ENCODE assay signal across 8 mouse cellular contexts in the genomic region with DNA sequence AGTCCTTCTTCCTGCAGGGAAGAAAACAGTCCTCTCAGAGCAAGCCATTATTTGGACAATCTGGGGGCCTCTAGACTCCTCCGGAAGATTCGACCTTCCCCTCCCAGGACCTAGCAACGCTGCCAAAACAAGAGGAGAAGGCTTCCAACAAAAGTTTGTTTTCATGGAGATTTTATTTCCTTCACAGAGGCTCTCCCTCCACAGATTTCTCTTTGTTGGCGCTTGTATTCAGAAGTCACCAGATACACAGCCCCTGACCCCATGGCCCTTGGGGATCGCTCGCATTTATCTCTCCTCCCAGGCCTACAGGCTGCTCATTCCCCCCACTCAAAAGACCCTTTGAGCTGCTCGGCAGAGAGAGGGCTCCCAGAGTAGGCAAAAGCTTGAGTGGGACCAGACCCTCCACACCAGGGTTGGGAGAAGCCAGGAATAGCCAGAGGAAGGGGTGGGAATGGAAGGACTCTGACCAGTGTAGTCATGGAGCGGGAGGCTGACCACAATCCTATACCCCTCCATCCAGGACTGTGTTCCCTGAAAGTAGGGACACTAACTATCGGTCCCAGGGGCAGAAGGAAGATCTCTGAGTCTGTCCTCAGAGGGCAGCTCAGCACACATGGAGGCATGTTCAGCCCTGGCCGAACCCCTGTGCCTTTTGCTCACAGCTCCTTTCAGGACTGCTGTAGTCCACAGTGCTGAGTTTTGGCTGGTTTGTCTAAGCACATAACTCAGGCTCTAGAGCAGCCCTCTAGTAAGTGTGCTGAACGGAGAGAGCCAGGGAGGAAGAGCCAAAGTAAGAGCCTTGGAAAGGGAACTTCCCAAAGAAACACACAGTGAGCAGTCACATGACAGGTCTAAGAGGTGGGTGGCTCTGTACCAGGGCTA. TPM values are rescaled to one million over a fixed set of nuclear protein-coding genes. Genes with fewer than 3 reads are reported as not detected.
DNase-seq lines count a peak whose midpoint lies in the region; ATAC-seq and TF ChIP-seq lines count a peak whose summit lies in the region.

No protein-coding gene starts in this region.

- H3K27ac ChIP-seq in forebrain, embryonic 12.5 days, result 0 out of 2 replicates have a peak overlapping the region, but pooled peaks have one; percentile 21
- no peak overlapping the region for H3K27ac ChIP-seq in forebrain, postnatal 0 days (ENCODE audit: low read depth, low read length)
- peak overlapping the region; percentile 31 for H3K27ac ChIP-seq in ES-Bruce4 (ENCODE audit: insufficient read depth, low read length)
- peak overlapping the region; percentile 63 for H3K27ac ChIP-seq in heart, embryonic 12.5 days (ENCODE audit: poor library complexity, severe bottlenecking)
- H3K27ac ChIP-seq in midbrain, embryonic 11.5 days (ENCODE audit: low read depth, low read length), result peak overlapping the region; percentile 58

- no peak for TF ChIP-seq POLR2A in ES-Bruce4 (IDR thresholded peaks at IDR 0.05; ENCODE audit: insufficient read depth, low read length)

- WGBS in forebrain, embryonic 12.5 days, result 43% methylated on average over 11 of the region's 11 CpGs
- WGBS in forebrain, postnatal 0 days, result 49% methylated on average over 11 of the region's 11 CpGs
- 47% methylated on average over 11 of the region's 11 CpGs for WGBS in heart, embryonic 12.5 days
- 25% methylated on average over 11 of the region's 11 CpGs for WGBS in midbrain, embryonic 11.5 days

- peak; percentile 30; the same call in 1 of the 2 replicates for ATAC-seq in forebrain, embryonic 12.5 days (ENCODE audit: low FRiP score)
- ATAC-seq in forebrain, postnatal 0 days, result no peak
- peak; percentile 58 for ATAC-seq in heart, embryonic 12.5 days (ENCODE audit: insufficient number of reproducible peaks, low FRiP score)
- ATAC-seq in midbrain, embryonic 11.5 days (ENCODE audit: low FRiP score), result peak; percentile 74

- H3K4me3 ChIP-seq in forebrain, embryonic 12.5 days (replicated peaks), result no peak overlapping the region
- H3K4me3 ChIP-seq in forebrain, postnatal 0 days (ENCODE audit: low read depth, low read length), result no peak overlapping the region
- H3K4me3 ChIP-seq in ES-Bruce4 (ENCODE audit: low read depth, low read length), result no peak overlapping the region
- no peak overlapping the region for H3K4me3 ChIP-seq in heart, embryonic 12.5 days
- H3K4me3 ChIP-seq in midbrain, embryonic 11.5 days (ENCODE audit: low read depth, low read length), result no peak overlapping the region

- H3K36me3 ChIP-seq in forebrain, embryonic 12.5 days (replicated peaks), result no peaks in the 10 kb centered on the region
- no peaks in the 10 kb centered on the region for H3K36me3 ChIP-seq in forebrain, postnatal 0 days (ENCODE audit: insufficient read depth)
- H3K36me3 ChIP-seq in ES-Bruce4 (ENCODE audit: control insufficient read depth, insufficient read depth, low read length, poor library complexity, severe bottlenecking), result no peaks in the 10 kb centered on the region
- H3K36me3 ChIP-seq in heart, embryonic 12.5 days, result no peaks in the 10 kb centered on the region
- H3K36me3 ChIP-seq in midbrain, embryonic 11.5 days (ENCODE audit: control insufficient read depth, insufficient read depth, low read length), result no peaks in the 10 kb centered on the region

- no peak for DNase-seq in forebrain, postnatal 0 days
- peak; percentile 90 for DNase-seq in midbrain, embryonic 11.5 days (ENCODE audit: low spot score, missing footprints)
- no peak for DNase-seq in thymus, postnatal 25 days
- DNase-seq in left cerebral cortex, postnatal 36 days (ENCODE audit: low spot score in 2 of 2), result no peak
- DNase-seq in cerebellum, adult 9-10 months, result no peak

- TF ChIP-seq EP300 in ES-Bruce4 (IDR thresholded peaks at IDR 0.05; ENCODE audit: insufficient read depth, low read depth, low read length), result peak; percentile 72; the same call in 1 of the 2 replicates

- H3K9me3 ChIP-seq in forebrain, embryonic 12.5 days, result no peaks in the 10 kb centered on the region
- H3K9me3 ChIP-seq in forebrain, postnatal 0 days (ENCODE audit: low read length), result no peaks in the 10 kb centered on the region
- H3K9me3 ChIP-seq in ES-Bruce4 (replicated peaks; ENCODE audit: control insufficient read depth, insufficient read depth, low read length, poor library complexity, severe bottlenecking), result no peaks in the 10 kb centered on the region
- no peaks in the 10 kb centered on the region for H3K9me3 ChIP-seq in heart, embryonic 12.5 days (replicated peaks)
- no peaks in the 10 kb centered on the region for H3K9me3 ChIP-seq in midbrain, embryonic 11.5 days (ENCODE audit: control insufficient read depth, low read length)

- no peak overlapping the region for H3K4me2 ChIP-seq in forebrain, embryonic 12.5 days
- H3K4me2 ChIP-seq in forebrain, postnatal 0 days (ENCODE audit: low read depth), result no peak overlapping the region
- no peak overlapping the region for H3K4me2 ChIP-seq in heart, embryonic 12.5 days
- no peak overlapping the region for H3K4me2 ChIP-seq in midbrain, embryonic 11.5 days

- no peaks in the 10 kb centered on the region for H3K27me3 ChIP-seq in forebrain, embryonic 12.5 days
- no peaks in the 10 kb centered on the region for H3K27me3 ChIP-seq in forebrain, postnatal 0 days (ENCODE audit: insufficient read depth, low read length)
- no peaks in the 10 kb centered on the region for H3K27me3 ChIP-seq in ES-Bruce4 (ENCODE audit: control insufficient read depth, insufficient read depth, low read length, poor library complexity, severe bottlenecking)
- H3K27me3 ChIP-seq in heart, embryonic 12.5 days (replicated peaks), result no peaks in the 10 kb centered on the region
- H3K27me3 ChIP-seq in midbrain, embryonic 11.5 days (ENCODE audit: control insufficient read depth, insufficient read depth, low read length), result no peaks in the 10 kb centered on the region

- TF ChIP-seq CTCF in forebrain, postnatal 0 days (IDR thresholded peaks at IDR 0.05; ENCODE audit: low read depth), result no peak
- no peak for TF ChIP-seq CTCF in ES-Bruce4 (IDR thresholded peaks at IDR 0.05; ENCODE audit: low read depth, low read length)

- peaks cover 32% of the 10 kb centered on the region for H3K4me1 ChIP-seq in forebrain, embryonic 12.5 days
- no peaks in the 10 kb centered on the region for H3K4me1 ChIP-seq in forebrain, postnatal 0 days (ENCODE audit: insufficient read depth)
- H3K4me1 ChIP-seq in ES-Bruce4 (ENCODE audit: control insufficient read depth, insufficient read depth, low read length), result peaks cover 4% of the 10 kb centered on the region
- H3K4me1 ChIP-seq in heart, embryonic 12.5 days (replicated peaks), result peaks cover 26% of the 10 kb centered on the region
- peaks cover 30% of the 10 kb centered on the region for H3K4me1 ChIP-seq in midbrain, embryonic 11.5 days (ENCODE audit: control insufficient read depth, insufficient read depth, low read length)

- H3K9ac ChIP-seq in forebrain, embryonic 12.5 days, result no peak overlapping the region
- no peak overlapping the region for H3K9ac ChIP-seq in forebrain, postnatal 0 days
- no peak overlapping the region for H3K9ac ChIP-seq in ES-Bruce4 (ENCODE audit: low read depth, poor library complexity, severe bottlenecking)
- no peak overlapping the region for H3K9ac ChIP-seq in heart, embryonic 12.5 days
- 0 out of 2 replicates have a peak overlapping the region, but pooled peaks have one; percentile 9 for H3K9ac ChIP-seq in midbrain, embryonic 11.5 days (ENCODE audit: low read length)

- intact Hi-C loops in left cerebral cortex, postnatal 36 days (cut with DNase I), result no loop called here

RNA-seq across cellular contexts. Expression of a gene that starts 45.9 kb away (rescaled TPM):
- 27.1 and 29.5 TPM in 2 replicates for polyA plus RNA-seq in forebrain, embryonic 12.5 days (2016; fragmentation: Nextera tagmentation; extraction: Ambion mirVana)
- 20.9 and 26.1 TPM in 2 replicates for total RNA-seq in forebrain, postnatal 0 days (2014; rRNA removed)
- 26.3 and 27.9 TPM in 2 replicates for polyA plus RNA-seq in forebrain, postnatal 0 days (2015; fragmentation: Nextera tagmentation; extraction: Ambion mirVana)
- 12.3 and 14.3 TPM in 2 replicates for polyA plus RNA-seq in ES-Bruce4 (2011; ENCODE audit: insufficient read depth, insufficient read length, low read depth, missing spikeins)
- 8.2 and 8.8 TPM in 2 replicates for polyA plus RNA-seq in heart, embryonic 12.5 days (2016; fragmentation: Nextera tagmentation; extraction: Ambion mirVana)
- 20.2 and 20.3 TPM in 2 replicates for polyA plus RNA-seq in midbrain, embryonic 11.5 days (2014; fragmentation: Nextera tagmentation; extraction: Ambion mirVana)
- 10 to 100 TPM; 68.3 to 92.3 TPM for total RNA-seq in left cerebral cortex, postnatal 36 days (2021)
